Mouse (Mus musculus) monocyte, adult 5-6 weeks (primary cell): ENCODE data around the gene Ccnd3. TPM values are rescaled to one million over a fixed set of nuclear protein-coding genes. Genes with fewer than 3 reads are reported as not detected.

ENCODE experiments used
- ATAC-seq: fragments of 153-309, 156-312 bp; replicated peaks from 2 replicates; pipeline ENCODE4 v1.8.0; 2017; ENCODE audit warnings: mild to moderate bottlenecking; ENCODE audit not compliant: low TSS enrichment, insufficient number of reproducible peaks, severe bottlenecking, poor library complexity, low FRiP score
- total RNA-seq: library from RNA; stranded (forward); fragments of 200-1000, 200-491, 200-594 nt; gene quantifications from 3 replicates; pipeline ENCODE4 v1.2.3, GENCODE M21; 2017

The Ccnd3 gene
- total RNA-seq, 1 experiment from 2014 or later = 152 TPM

- no peak for ATAC-seq
Measured at GRCm38 (mm10) chr17:47532364-47532763, 27.5 kb downstream of the Ccnd3 start.

GRCm38 (mm10) chr17:47533691-47534090 lies 28.8 kb downstream of the Ccnd3 start:
- no peak for ATAC-seq

GRCm38 (mm10) chr17:47535812-47536236 lies 31.0 kb downstream of the Ccnd3 start:
- no peak for ATAC-seq

- ATAC-seq = no peak
Measured at GRCm38 (mm10) chr17:47538049-47538448, 33.2 kb downstream of the Ccnd3 start.

GRCm38 (mm10) chr17:47539128-47539527 lies 34.3 kb downstream of the Ccnd3 start:
- ATAC-seq = no peak

GRCm38 (mm10) chr17:47542061-47542460 lies 37.2 kb downstream of the Ccnd3 start:
- ATAC-seq = no peak

GRCm38 (mm10) chr17:47543051-47543650 lies 38.3 kb downstream of the Ccnd3 start:
- ATAC-seq = no peak

- ATAC-seq = no peak
Measured at GRCm38 (mm10) chr17:47545154-47545553, 40.3 kb downstream of the Ccnd3 start.

- no peak for ATAC-seq
Measured at GRCm38 (mm10) chr17:47545861-47546331, 41.0 kb downstream of the Ccnd3 start.

GRCm38 (mm10) chr17:47551049-47551448 lies 46.2 kb downstream of the Ccnd3 start:
- no peak for ATAC-seq

GRCm38 (mm10) chr17:47552994-47553393 lies 48.1 kb downstream of the Ccnd3 start:
- ATAC-seq = no peak

- ATAC-seq = no peak
Measured at GRCm38 (mm10) chr17:47554621-47555020, 49.8 kb downstream of the Ccnd3 start.

- ATAC-seq = no peak
Measured at GRCm38 (mm10) chr17:47557179-47557578, 52.3 kb downstream of the Ccnd3 start.

GRCm38 (mm10) chr17:47559726-47560125 lies 54.9 kb downstream of the Ccnd3 start:
- ATAC-seq = no peak

GRCm38 (mm10) chr17:47562875-47563274 lies 58.0 kb downstream of the Ccnd3 start:
- ATAC-seq = no peak

GRCm38 (mm10) chr17:47564612-47565011 lies 59.8 kb downstream of the Ccnd3 start:
- ATAC-seq = no peak

GRCm38 (mm10) chr17:47566133-47566532 lies 61.3 kb downstream of the Ccnd3 start:
- ATAC-seq = no peak

- no peak for ATAC-seq
Measured at GRCm38 (mm10) chr17:47567271-47567670, 62.4 kb downstream of the Ccnd3 start.

- ATAC-seq = no peak
Measured at GRCm38 (mm10) chr17:47568389-47568788, 63.5 kb downstream of the Ccnd3 start.

- ATAC-seq = no peak
Measured at GRCm38 (mm10) chr17:47568951-47569527, 64.2 kb downstream of the Ccnd3 start.
